Mouse (Mus musculus): ENCODE measurements around the gene Adss.
A peak's percentile ranks its signal among the peaks of the same experiment; 100 is the strongest.
"Not testable (repeated sequence)": the region's sequence is repeated elsewhere in the genome, so short reads cannot be mapped to it uniquely, and the experiment has no call there.

Adss gene

DNA sequence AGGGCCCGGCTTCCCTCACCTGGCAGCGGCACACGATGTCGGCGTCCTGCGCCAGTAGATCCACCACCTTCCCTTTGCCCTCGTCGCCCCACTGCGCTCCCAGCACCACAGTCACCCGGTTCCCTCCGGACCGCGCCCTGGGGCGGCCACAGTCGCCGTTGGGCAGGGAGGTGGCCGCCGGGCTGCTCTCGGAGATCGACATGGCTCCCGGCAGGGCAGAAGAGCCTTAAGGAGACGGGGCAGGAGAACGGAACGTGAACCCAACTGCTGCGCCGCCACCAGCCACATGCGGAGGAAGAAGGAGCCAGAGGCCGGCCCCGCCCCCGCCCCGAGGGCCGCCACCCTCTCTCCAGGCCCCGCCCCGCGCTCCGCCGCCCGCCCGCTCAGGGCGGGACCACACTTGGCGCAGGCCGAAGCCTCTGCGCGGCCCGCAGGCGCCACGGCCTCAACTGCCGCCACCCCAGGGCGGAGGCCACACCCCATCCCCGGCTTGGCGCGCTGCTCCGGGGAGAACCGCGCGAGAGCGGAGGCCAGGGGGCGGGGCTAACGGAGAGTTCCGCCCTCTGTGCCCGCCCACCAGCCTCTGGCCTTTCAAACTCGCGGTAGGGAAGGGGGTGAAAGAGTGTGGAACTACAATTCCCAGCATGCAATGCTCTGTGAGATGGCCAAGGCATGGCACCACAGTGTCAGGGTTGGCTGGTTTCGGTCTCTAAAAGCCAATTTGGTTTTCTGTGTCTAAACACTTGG, at the start of gene Adss:
Adss (minus strand) TSS at position 319 of the 747 bp plus-strand sequence.
- DNase-seq (ENCODE audit: low read depth, low spot score) = peak; percentile 98

DNA sequence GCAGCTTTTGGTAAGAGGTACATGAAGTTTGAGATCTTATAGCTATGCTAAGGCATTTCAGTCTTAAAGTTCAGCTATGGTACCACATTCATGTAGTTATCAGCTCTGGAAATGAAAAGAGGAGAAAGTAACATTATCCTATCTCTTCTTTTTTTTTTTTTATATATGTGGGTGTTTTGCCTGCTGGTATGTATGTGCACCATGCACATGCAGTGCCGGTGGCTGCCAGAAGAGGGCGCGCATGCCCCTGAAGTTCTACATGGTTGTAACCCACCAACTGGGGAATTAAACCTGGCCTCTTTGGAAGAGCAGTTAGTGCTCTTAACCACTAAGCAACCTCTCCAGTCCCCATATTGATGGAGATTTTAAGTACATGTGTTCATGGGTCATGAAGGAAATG, 49.5 kb upstream of the Adss start:
- not testable (repeated sequence) for DNase-seq (ENCODE audit: low read depth, low spot score)

DNA sequence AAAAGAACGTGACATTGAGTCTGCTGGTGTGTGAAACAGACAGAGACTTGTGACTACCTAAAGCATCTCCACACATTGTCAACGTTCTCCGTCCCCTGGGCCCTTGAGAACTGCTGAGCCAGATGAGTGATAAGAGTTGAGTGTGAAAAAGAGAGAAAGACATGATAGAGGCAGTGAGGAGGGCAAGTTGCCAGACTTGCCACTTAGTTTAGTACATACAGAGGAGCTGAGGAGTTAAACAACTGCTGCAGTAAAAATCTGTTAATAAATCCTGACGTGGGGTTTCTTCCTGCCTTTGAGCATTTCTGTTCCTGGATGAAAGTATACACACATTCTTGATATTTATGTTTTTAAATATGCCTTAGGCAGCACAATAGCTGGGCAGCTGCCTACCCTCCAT, 31.5 kb upstream of the Adss start:
- DNase-seq (ENCODE audit: low read depth, low spot score) = not testable (repeated sequence)

DNA sequence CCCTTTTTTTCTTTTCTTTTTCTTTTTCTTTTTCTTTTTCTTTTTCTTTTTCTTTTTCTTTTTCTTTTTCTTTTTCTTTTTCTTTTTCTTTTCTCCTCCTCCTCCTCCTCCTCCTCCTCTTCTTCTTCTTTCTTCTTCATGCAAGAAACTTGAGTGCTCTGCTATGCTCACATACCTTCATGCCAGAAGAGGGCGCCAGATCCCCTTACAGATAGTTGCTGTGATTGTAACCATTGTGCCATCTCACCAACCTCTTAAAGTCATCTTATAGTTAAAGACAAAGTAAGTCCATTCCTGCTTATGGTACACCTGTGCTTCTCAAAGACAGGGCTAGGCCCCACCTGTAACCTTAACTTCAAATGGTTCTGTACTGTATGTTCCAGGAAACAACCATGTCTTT, 10.5 kb upstream of the Adss start:
- DNase-seq (ENCODE audit: low read depth, low spot score) = peak; percentile 25

DNA sequence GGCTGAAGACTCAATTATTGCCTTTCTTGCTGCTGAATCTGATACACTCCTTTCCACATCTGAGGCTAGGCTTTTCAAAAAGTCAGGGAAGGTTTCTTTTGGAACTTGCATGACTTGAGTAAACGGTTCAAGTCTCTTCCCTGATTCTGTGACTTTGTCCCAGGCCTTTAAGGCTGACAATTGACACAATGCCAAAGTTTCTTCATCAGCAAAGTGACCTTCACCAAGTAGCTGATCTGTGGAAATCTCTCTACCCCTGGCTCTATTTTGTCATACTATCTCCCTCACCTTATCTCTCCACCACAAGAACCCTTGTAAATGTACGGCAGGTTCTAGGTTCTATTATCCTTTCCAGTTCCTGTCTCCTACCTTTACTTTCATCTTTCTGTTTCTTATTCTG, 7.2 kb upstream of the Adss start:
- no peak for DNase-seq (ENCODE audit: low read depth, low spot score)

DNA sequence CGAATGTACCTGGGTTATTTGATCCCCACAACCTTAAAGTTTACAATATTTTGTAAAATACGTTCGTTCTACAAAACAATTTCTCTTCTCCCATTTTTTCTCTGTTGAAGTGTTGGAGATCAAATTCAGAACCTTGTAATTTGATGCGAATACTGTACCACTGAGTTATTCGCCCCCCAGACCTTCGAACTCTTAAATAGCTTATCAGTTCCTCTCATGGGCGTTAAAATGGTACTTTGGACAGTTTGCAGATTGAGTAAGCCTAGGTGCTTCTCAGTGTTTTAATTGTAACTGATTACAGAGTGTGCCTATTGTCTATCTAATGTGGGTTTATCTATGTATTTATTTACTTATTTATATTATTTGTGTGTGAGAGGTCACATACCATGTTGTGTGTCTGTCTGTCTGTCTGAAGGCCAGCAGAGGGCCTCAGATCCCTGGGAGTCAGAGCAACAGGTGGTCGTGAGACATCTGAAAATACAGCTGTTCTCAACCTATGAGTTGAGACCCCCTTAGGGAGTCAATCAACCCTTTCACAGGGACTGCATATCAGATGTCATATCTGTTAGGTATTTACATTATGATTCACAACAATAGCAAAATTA, 942 bp upstream of the Adss start:
- no peak for DNase-seq (ENCODE audit: low read depth, low spot score)

DNA sequence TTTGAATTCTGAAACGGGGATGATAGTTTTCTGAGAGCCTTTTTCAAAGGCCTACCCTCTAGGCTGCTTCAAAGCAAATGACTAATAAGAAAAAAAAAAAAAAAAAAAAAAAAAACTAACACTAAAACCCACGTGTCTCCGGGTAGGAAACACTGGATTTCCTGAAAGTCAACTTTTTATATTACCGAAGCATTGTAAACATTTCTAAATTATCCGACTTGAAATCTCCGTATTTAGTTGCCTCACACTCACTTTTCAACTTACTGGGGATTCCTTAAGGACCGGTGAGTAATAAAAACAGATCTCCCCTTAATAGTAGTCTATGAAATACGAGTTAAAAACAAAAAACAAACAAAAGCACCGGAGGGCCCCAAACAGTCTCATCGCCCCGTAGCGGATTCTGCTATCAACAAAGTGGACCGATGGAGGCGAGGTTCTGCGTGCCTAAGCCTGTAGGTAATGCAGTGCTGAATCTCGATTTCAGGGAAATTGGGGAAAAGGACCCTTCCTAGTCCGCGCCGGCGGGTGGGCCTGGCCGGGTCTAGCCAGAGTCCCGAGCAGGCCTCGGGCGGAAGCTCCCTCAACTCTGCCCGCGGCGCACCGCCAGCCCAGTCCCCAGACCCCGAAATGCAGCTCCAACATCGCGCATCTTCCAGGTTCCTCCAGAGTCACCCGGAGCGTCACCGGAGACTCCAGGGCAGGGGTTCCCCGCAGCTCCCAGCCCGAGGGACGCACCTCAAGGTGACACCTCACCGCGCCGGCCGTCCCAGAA, 704 bp downstream of the Adss start:
- peak; percentile 53 for DNase-seq (ENCODE audit: low read depth, low spot score)

DNA sequence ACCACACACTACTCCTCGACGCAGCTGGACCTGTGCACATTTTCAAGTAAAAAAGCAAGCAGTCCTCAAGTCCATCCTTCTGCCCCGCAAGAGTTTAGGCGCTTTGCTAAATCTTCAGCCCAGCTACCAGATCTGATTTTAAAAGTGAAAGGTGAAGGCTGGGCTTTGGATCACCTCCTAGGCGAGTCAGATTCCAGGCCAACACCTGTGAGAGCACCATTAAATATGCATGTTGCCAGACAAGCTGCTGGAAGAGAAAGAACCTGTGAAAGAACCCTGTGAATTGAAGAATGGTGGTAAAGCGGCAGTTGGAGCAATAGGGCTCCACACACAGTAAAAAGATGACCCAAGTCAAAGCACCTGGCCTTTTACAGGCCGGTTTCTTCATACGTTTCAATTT, 1.4 kb downstream of the Adss start:
- peak; percentile 6 for DNase-seq (ENCODE audit: low read depth, low spot score)

DNA sequence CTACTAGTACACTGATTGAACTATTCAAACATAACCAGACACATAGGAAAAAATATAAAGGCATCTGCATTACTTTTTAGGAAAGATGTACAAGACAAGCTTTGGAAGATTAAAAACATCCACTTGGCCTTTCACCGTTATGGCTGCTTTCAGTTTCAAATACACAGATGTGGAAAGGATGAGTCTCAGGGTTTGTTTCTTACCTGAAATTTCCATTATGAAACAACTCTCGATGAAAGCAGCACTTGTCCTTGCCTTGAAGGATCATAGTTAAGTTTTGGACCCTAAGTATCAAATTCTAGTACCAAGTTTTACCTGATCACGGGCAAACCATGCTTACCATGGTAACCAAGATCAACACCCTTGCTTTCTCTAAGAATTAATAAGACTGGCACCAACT, 3.5 kb downstream of the Adss start:
- DNase-seq (ENCODE audit: low read depth, low spot score) = no peak

DNA sequence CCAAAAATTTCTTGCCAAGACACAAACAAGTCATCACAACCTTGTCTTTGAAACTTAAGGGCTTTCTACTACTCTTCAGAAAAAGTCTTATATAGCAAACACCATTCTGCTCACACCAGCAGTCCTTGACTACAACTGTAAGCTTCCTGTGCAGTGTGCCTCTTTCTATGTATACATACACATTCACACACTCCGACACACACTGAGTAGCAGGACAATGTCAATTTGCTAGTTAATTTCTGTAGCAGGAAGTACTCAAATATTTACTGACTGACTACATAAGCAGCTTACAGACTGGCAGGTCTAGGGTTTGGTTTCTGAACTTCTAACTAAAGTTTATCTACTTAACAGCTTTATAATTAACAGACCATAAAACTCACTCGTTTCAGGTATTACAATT, 18.9 kb downstream of the Adss start:
- no peak for DNase-seq (ENCODE audit: low read depth, low spot score)

DNA sequence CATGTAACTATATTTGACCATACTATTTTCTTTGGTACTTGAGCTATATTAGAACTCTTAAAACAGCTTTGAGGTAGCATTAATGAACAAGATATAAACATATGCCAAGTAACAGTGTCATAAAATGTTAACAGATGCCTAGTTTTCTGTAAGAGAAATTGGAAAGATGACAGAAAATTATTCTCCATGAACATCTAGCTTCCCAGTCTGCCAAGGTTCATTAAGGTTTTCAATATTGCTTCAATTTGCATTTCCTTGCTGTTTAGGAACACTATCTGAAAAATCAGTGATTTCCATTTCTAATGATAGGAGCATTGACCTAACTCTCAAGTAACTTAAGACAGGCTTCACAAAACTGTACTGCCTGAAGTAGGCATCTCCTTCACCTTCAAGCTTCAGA, 27.4 kb downstream of the Adss start:
- DNase-seq (ENCODE audit: low read depth, low spot score) = no peak

DNA sequence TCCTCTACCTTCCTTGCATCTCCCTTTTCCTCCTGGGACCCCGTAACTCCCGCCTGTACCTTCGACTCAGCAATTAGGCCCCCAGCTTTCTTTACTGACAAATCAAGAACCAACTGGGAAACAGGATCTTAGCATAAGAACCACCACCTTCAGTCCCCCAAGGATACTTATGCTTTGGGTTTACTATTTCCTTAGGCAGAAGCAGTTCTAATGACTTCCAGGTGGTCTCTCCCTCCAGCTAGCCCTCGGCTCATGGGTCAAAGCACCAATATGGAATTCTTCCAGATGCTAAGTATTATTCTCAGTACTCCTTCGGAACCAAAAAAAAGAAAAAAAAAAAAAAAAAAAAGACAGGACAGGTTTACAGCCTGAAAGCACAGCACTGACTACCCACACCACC, 39.1 kb downstream of the Adss start:
- DNase-seq (ENCODE audit: low read depth, low spot score) = peak; percentile 67

DNA sequence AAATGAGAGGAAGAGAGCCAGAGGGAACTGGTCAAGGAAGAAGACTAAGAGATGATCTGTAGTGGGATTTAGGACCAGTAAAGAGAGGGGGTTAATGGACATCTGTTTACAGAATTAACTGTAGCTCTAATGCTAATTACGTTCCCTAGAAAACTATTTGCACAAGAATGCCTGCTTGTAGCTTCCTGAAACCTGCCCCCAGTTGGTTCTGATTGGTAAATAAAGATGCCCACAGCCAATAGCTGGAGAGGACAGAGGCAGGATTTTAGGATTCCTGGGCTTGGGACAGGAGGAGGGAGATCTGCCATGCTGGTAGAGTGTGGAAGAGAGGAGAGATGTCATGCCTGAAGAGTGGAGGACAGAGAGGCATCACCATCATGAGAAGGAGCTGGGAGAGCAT, 42.8 kb downstream of the Adss start:
- DNase-seq (ENCODE audit: low read depth, low spot score) = no peak

DNA sequence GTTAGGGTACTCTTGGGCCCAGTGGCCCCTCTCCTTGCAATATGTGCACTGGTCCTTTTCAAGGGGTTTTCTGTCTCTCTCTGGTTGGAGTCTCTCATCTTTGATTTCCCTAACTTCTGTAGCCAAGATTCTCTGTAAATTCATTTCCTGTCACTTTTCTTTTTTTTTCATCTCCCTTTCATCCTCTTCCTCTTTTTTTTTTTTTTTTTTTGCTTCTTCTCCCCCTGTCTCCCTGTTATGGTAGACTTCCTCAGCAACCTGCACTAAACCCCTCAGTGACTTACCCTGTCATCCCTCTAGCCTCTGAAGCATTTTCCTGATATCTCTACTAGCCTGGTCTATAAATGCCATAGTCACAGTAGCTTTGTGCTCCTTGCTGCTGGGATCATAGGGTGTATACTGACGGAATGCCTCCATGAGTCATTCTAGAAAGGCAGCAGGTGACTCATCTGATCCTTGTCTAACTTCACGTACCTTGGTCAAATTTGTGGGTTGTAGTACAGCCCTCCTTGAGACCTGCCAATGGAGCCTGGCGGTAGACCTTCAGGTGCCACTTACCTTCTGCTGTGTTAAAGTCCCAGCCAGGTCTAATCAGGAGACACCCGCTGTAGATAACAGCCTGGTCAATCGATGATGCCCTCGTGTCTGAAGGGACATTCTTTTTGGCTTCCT, 48.3 kb downstream of the Adss start:
- DNase-seq (ENCODE audit: low read depth, low spot score) = no peak

DNA sequence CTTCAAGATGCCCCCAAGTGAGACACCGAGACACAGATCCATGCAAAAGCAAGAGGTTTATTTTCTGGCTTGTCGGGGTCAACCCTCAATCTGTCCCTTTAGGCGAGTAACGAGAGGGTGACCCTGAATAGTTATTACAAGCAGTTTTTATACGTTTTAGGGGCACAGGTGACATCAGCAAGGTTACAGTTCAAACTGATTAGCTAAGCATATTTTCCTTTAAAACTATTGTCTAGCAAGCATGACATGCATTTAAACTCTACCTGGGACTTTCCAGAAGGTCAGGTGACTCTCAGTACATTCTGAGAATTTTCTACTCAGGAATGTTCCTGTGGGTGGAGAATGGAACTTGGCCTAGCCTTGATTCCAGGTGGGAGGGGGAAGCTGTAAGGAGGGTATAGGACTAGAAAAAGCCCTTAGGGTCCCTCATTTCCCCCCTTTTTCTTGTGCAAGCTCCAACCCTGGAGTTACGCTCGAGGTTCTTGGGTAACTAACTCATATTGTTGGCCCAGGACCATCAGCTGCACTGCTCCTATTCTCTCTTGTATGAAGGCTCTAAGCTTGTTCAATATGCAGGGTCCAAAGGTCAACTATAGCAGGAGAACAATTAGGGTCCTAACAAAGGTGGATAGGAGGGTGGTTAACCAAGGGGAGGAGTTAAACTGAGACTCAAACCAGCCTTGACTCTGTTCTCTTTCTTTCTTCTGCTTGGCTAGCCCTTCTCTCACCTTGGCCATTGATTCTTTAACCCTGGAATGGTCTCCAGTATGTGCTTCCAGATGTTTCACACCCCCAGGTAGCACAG, 51.6 kb downstream of the Adss start:
- DNase-seq (ENCODE audit: low read depth, low spot score) = no peak

DNA sequence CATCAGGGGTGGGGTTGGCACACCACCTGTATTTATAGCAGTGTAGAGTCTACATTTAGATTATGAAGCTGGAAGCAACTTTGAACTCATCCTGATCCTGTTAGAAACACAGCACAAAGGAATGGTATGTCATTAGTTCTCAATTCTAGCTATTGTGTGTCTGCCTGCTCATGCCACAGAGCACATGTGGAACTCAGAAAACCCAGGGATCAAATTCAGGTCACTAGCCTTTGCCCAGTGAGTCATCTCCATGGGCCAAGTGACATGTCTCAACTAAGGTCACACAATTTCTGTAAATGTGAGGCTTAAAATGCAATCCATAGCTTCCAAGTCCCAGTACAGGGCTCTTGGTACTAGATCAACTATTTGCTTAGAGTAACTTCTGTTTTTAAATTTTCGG, 54.2 kb downstream of the Adss start:
- no peak for DNase-seq (ENCODE audit: low read depth, low spot score)

DNA sequence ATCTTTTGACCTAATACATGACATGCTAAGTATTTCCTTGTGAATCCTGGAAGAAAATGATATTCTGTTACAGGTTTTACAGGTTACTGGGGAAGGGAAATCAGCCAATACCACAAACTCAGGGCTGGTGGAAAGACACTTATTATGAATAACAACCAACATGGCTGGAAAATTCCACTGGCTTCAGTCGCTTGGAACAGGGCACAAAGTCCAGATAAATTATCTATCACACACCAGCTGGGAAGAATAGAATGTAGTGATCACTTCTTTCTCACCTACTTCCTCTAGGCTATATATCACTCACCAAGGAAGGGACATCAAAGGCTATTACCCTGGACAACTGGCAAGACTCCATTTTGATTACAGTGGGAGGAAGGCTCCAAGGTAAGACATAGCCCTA, 55.6 kb downstream of the Adss start:
- no peak for DNase-seq (ENCODE audit: low read depth, low spot score)

DNA sequence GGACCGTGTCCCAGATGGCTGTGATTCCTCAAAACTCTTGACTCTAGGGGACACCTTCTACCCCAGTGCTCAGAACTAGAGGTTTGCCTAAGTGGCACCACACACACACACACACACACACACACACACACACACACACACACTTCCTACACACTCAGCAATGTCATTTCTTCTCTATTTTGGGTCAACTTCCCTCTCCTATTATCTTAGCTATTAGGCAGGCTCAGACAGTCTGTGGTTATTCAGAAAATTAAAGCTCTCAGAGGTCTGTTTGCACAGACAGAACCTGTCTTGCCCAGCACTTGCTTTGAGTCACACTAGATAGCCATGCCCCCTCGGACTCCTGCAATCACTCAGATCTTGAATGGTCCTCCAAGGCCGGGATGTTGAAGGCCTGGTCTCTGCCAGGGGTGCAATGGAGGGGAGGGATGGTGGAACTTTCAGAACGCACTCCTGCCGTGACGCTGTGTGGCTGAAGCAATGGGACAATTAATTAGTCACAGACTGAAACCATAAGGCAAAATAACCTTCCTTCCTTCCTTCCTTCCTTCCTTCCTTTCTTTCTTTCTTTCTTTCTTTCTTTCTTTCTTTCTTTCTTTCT, 58.7 kb downstream of the Adss start:
- DNase-seq (ENCODE audit: low read depth, low spot score) = no peak

DNA sequence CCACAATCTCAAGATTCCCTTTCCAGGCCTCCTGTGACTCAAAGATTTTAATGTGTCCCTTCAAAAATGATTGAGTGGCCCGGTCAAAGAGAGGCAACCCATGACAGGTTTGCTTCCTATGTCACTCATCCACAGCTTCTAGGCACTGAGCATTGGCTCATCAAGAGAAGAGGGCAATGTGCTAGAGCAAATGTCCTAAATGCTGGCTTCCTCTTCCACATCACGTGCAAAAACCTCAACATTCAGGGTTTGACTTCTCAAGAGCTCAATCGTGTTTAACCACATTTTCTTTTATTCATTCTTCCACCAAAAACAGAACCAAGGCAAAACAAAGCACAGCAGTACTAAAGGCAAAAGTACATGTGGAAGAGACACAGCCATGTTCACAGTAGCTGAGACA, 64.3 kb downstream of the Adss start:
- DNase-seq (ENCODE audit: low read depth, low spot score) = no peak

DNA sequence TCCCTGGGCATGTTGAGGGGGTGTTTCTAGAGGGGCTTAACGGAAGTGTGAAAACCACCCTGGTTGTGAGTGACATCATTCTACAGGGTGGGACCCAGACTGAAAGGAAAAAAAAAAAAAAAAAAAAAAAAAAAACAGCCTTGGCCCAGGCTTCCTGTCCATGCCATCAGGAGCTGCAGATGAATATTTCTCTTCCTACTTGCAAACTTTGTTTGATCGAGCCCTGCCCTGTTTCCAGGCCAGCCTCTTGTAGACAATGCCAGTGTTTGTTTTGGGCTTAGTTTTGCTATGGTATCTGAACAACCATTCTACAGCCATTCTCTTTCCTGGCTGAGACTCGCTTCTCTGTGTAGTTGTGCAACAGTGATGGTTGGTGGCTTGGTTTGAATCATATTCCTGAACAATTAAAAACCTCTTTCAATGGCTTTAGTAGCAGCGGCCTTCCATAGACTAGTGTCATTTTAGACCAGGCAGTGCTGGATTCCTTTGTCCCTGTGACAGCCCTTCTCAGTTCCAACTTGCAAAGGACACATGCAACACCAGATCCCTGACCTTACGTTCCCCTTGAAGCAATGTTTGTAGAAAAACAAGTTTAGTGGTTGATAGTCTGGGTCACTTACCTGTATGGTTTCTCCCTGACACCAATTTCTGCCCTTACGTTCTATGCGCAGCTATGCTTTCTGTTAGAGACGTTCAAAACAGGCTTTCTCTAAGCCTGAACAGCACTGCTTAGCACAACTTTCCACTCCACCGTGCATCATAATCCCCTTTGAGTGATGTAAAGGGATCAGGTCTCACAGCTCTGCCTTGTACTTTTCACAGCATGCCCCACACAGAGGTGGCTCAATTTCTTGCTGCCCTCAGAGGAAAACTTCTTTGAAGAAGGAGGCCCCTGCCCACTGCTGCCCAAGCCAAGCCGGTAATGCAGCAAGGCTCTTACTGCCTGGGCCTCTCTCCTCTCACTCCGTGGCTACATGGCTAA, 67.0 kb downstream of the Adss start, which contains the start of gene 1700016C15Rik:
1700016C15Rik (plus strand) TSS at position 772 of the 982 bp plus-strand sequence.
- DNase-seq (ENCODE audit: low read depth, low spot score) = no peak

All from forelimb bud, embryonic 11.5 days (tissue).